Mouse (Mus musculus): ENCODE measurements around the gene Gm11172. TPM values are rescaled to one million over a fixed set of nuclear protein-coding genes. Genes with fewer than 3 reads are reported as not detected.

Gm11172 gene
- polyA plus RNA-seq, 1 experiment = not detected

- Histone ChIP-seq H3K9me3 (ENCODE audit: control insufficient read depth, low read length) (no peaks in the 10 kb centered on the region), H3K27me3 (ENCODE audit: control insufficient read depth) (peaks cover 14% of the 10 kb centered on the region)
These were observed 24.5 kb downstream of the Gm11172 start for GRCm38 (mm10) chr16:10837250-10837649.

GRCm38 (mm10) chr16:10837903-10838302 lies 25.2 kb downstream of the Gm11172 start:
- no peaks in the 10 kb centered on the region for H3K9me3 ChIP-seq (ENCODE audit: control insufficient read depth, low read length)
- H3K4me3 ChIP-seq (replicated peaks) = no peak overlapping the region
- H3K27me3 ChIP-seq (ENCODE audit: control insufficient read depth) = peaks cover 12% of the 10 kb centered on the region
- TF ChIP-seq TAL1 (IDR thresholded peaks at IDR 0.05; ENCODE audit: low read length) (no peak), GATA1 (IDR thresholded peaks at IDR 0.05; ENCODE audit: low read length) (no peak)
- H3K4me1 ChIP-seq (ENCODE audit: control insufficient read depth) = peaks cover 38% of the 10 kb centered on the region
- H3K36me3 ChIP-seq (ENCODE audit: control insufficient read depth) = peaks cover 26% of the 10 kb centered on the region

More at GRCm38 (mm10) chr16:10837250-10837649, 24.5 kb downstream of the Gm11172 start:
- Histone ChIP-seq H3K4me3 (replicated peaks) (no peak overlapping the region), H3K4me1 (ENCODE audit: control insufficient read depth) (peaks cover 38% of the 10 kb centered on the region), H3K36me3 (ENCODE audit: control insufficient read depth) (peaks cover 26% of the 10 kb centered on the region)
- TF ChIP-seq GATA1 (IDR thresholded peaks at IDR 0.05; ENCODE audit: low read length) (no peak), TAL1 (IDR thresholded peaks at IDR 0.05; ENCODE audit: low read length) (no peak)

GRCm38 (mm10) chr16:10838487-10839245 lies 26.0 kb downstream of the Gm11172 start:
- H3K27me3 ChIP-seq (ENCODE audit: control insufficient read depth) = peaks cover 9% of the 10 kb centered on the region
- H3K4me1 ChIP-seq (ENCODE audit: control insufficient read depth) = peaks cover 41% of the 10 kb centered on the region
- no peak overlapping the region for H3K4me3 ChIP-seq (replicated peaks)
- H3K36me3 ChIP-seq (ENCODE audit: control insufficient read depth) = peaks cover 26% of the 10 kb centered on the region
- no peaks in the 10 kb centered on the region for H3K9me3 ChIP-seq (ENCODE audit: control insufficient read depth, low read length)
- TF ChIP-seq GATA1 (IDR thresholded peaks at IDR 0.05; ENCODE audit: low read length) (no peak), TAL1 (IDR thresholded peaks at IDR 0.05; ENCODE audit: low read length) (no peak)

GRCm38 (mm10) chr16:10840018-10840417 lies 27.3 kb downstream of the Gm11172 start:
- H3K9me3 ChIP-seq (ENCODE audit: control insufficient read depth, low read length) = no peaks in the 10 kb centered on the region
- TF ChIP-seq GATA1 (IDR thresholded peaks at IDR 0.05; ENCODE audit: low read length) (no peak), TAL1 (IDR thresholded peaks at IDR 0.05; ENCODE audit: low read length) (no peak)
- peaks cover 12% of the 10 kb centered on the region for H3K27me3 ChIP-seq (ENCODE audit: control insufficient read depth)
- H3K36me3 ChIP-seq (ENCODE audit: control insufficient read depth) = peaks cover 26% of the 10 kb centered on the region
- H3K4me3 ChIP-seq (replicated peaks) = no peak overlapping the region
- H3K4me1 ChIP-seq (ENCODE audit: control insufficient read depth) = peaks cover 34% of the 10 kb centered on the region

- Histone ChIP-seq H3K27me3 (ENCODE audit: control insufficient read depth) (peaks cover 12% of the 10 kb centered on the region), H3K36me3 (ENCODE audit: control insufficient read depth) (peaks cover 24% of the 10 kb centered on the region), H3K9me3 (ENCODE audit: control insufficient read depth, low read length) (no peaks in the 10 kb centered on the region)
These were observed 29.7 kb downstream of the Gm11172 start for GRCm38 (mm10) chr16:10842282-10842855.

GRCm38 (mm10) chr16:10843486-10844318 lies 31.0 kb downstream of the Gm11172 start:
- Histone ChIP-seq H3K36me3 (ENCODE audit: control insufficient read depth) (peaks cover 15% of the 10 kb centered on the region), H3K27me3 (ENCODE audit: control insufficient read depth) (peaks cover 12% of the 10 kb centered on the region), H3K9me3 (ENCODE audit: control insufficient read depth, low read length) (no peaks in the 10 kb centered on the region), H3K4me3 (replicated peaks) (no peak overlapping the region), H3K4me1 (ENCODE audit: control insufficient read depth) (peaks cover 6% of the 10 kb centered on the region)
- TF ChIP-seq TAL1 (IDR thresholded peaks at IDR 0.05; ENCODE audit: low read length) (no peak), GATA1 (IDR thresholded peaks at IDR 0.05; ENCODE audit: low read length) (no peak)

More at GRCm38 (mm10) chr16:10842282-10842855, 29.7 kb downstream of the Gm11172 start:
- TF ChIP-seq TAL1 (IDR thresholded peaks at IDR 0.05; ENCODE audit: low read length) (no peak), GATA1 (IDR thresholded peaks at IDR 0.05; ENCODE audit: low read length) (no peak)
- H3K4me3 ChIP-seq (replicated peaks) = no peak overlapping the region
- peaks cover 16% of the 10 kb centered on the region for H3K4me1 ChIP-seq (ENCODE audit: control insufficient read depth)

- Histone ChIP-seq H3K4me1 (ENCODE audit: control insufficient read depth) (peaks cover 6% of the 10 kb centered on the region), H3K36me3 (ENCODE audit: control insufficient read depth) (peaks cover 15% of the 10 kb centered on the region), H3K4me3 (replicated peaks) (no peak overlapping the region), H3K27me3 (ENCODE audit: control insufficient read depth) (peaks cover 12% of the 10 kb centered on the region), H3K9me3 (ENCODE audit: control insufficient read depth, low read length) (no peaks in the 10 kb centered on the region)
- TF ChIP-seq TAL1 (IDR thresholded peaks at IDR 0.05; ENCODE audit: low read length) (no peak), GATA1 (IDR thresholded peaks at IDR 0.05; ENCODE audit: low read length) (no peak)
These were observed 31.6 kb downstream of the Gm11172 start for GRCm38 (mm10) chr16:10844319-10844670.

- H3K9me3 ChIP-seq (ENCODE audit: control insufficient read depth, low read length) = no peaks in the 10 kb centered on the region
- H3K4me3 ChIP-seq (replicated peaks) = no peak overlapping the region
- H3K27me3 ChIP-seq (ENCODE audit: control insufficient read depth) = peaks cover 12% of the 10 kb centered on the region
- H3K36me3 ChIP-seq (ENCODE audit: control insufficient read depth) = peaks cover 6% of the 10 kb centered on the region
- no peak for TF ChIP-seq TAL1 (IDR thresholded peaks at IDR 0.05; ENCODE audit: low read length)
- H3K4me1 ChIP-seq (ENCODE audit: control insufficient read depth) = peaks cover 6% of the 10 kb centered on the region
These were observed 33.2 kb downstream of the Gm11172 start for GRCm38 (mm10) chr16:10845952-10846351.

- Histone ChIP-seq H3K9me3 (ENCODE audit: control insufficient read depth, low read length) (no peaks in the 10 kb centered on the region), H3K4me1 (ENCODE audit: control insufficient read depth) (peaks cover 6% of the 10 kb centered on the region), H3K4me3 (replicated peaks) (no peak overlapping the region), H3K27me3 (ENCODE audit: control insufficient read depth) (peaks cover 12% of the 10 kb centered on the region), H3K36me3 (ENCODE audit: control insufficient read depth) (peaks cover 2% of the 10 kb centered on the region; the same call in 1 of the 2 replicates)
- TF ChIP-seq TAL1 (IDR thresholded peaks at IDR 0.05; ENCODE audit: low read length) = no peak
- TF ChIP-seq GATA1 (IDR thresholded peaks at IDR 0.05; ENCODE audit: low read length) = no peak
These were observed 33.8 kb downstream of the Gm11172 start for GRCm38 (mm10) chr16:10846503-10846902.
